Mouse (Mus musculus) kidney, embryonic 14.5 days (tissue): ENCODE measurements around the gene Il1f8. TPM values are rescaled to one million over a fixed set of nuclear protein-coding genes. Genes with fewer than 3 reads are reported as not detected.
A peak's percentile ranks its signal among the peaks of the same experiment; 100 is the strongest.
"Not testable (repeated sequence)": the region's sequence is repeated elsewhere in the genome, so short reads cannot be mapped to it uniquely, and the experiment has no call there.

Experiments
- ATAC-seq: fragments of 200-750 bp; cut with Nextera tagmentation; 2 replicates; pipeline ENCODE4 v1.8.0; 2017; ENCODE audit warnings: moderate number of reproducible peaks, mild to moderate bottlenecking, moderate TSS enrichment, moderate library complexity; ENCODE audit not compliant: low FRiP score, low TSS enrichment
- H3K27ac ChIP-seq: fragments of 300-500 bp; sonication (generic); 2 replicates; pipeline ENCODE4 v1.5.1; 2014; ENCODE audit warnings: low read depth, mild to moderate bottlenecking, low read length, moderate library complexity, mixed read lengths
- H3K27me3 ChIP-seq: fragments of 300-500 bp; sonication (generic); 2 replicates; pipeline ENCODE4 v1.6.1; 2014; ENCODE audit warnings: mild to moderate bottlenecking, low read length; ENCODE audit not compliant: control insufficient read depth, insufficient read depth
- H3K36me3 ChIP-seq: fragments of 300-500 bp; sonication (generic); 2 replicates; pipeline ENCODE4 v1.6.1; 2014; ENCODE audit warnings: low read length, mixed read lengths; ENCODE audit not compliant: control insufficient read depth, insufficient read depth
- H3K4me1 ChIP-seq: fragments of 300-500 bp; sonication (generic); 2 replicates; pipeline ENCODE4 v1.6.1; 2014; ENCODE audit warnings: low read length, mixed read lengths; ENCODE audit not compliant: control insufficient read depth, insufficient read depth
- H3K4me2 ChIP-seq: fragments of 300-500 bp; sonication (generic); replicated peaks from 2 replicates; pipeline ENCODE4 v1.6.1; 2014; ENCODE audit warnings: low read depth, mild to moderate bottlenecking, low read length
- H3K4me3 ChIP-seq: fragments of 300-500 bp; sonication (generic); 2 replicates; pipeline ENCODE4 v1.5.1; 2014; ENCODE audit warnings: mild to moderate bottlenecking, low read length
- H3K9ac ChIP-seq: fragments of 300-500 bp; sonication (generic); 2 replicates; pipeline ENCODE4 v1.6.1; 2014; ENCODE audit warnings: low read depth, mild to moderate bottlenecking, low read length, moderate library complexity
- H3K9me3 ChIP-seq: fragments of 300-500 bp; sonication (generic); 2 replicates; pipeline ENCODE4 v1.6.1; 2016; ENCODE audit warnings: low read length; ENCODE audit not compliant: control insufficient read depth
- WGBS: fragments of 180-500 bp; shearing (Covaris S2); extraction: QIAGEN DNeasy Blood & Tissue Kit; methylation state at CpG from one replicate; pipeline ENCODE4 v1.1.7; 2014; 5-methylcytosine and 5-hydroxymethylcytosine counted together
- polyA plus RNA-seq: library from polyadenylated mRNA; unstranded; fragments of >200 nt; fragmentation: Nextera tagmentation; extraction: Ambion mirVana; gene quantifications from 2 replicates; pipeline ENCODE4 v1.2.1, GENCODE M21; 2014

Il1f8 gene
- not detected in 2 replicates for polyA plus RNA-seq

- H3K4me1 ChIP-seq, result no peaks in the 10 kb centered on the region
- no peak for ATAC-seq
- no peaks in the 10 kb centered on the region for H3K36me3 ChIP-seq
- no peaks in the 10 kb centered on the region for H3K27me3 ChIP-seq
- no peak within 1 kb of the TSS for H3K4me2 ChIP-seq
- H3K9me3 ChIP-seq, result no peaks in the 10 kb centered on the region
- H3K9ac ChIP-seq, result no peak within 1 kb of the TSS
- WGBS, result 89% methylated on average over 2 of the region's 2 CpGs
- H3K27ac ChIP-seq, result no peak within 1 kb of the TSS
- no peak within 1 kb of the TSS for H3K4me3 ChIP-seq
These were observed at the start of gene Il1f8 for GRCm38 (mm10) chr2:24152861-24153260. Gene Il1f8 (plus strand): TSS chr2:24153161.

- no peak overlapping the region for H3K27ac ChIP-seq
- H3K4me3 ChIP-seq, result no peak overlapping the region
- no peaks in the 10 kb centered on the region for H3K27me3 ChIP-seq
- no peak overlapping the region for H3K4me2 ChIP-seq
- no peaks in the 10 kb centered on the region for H3K4me1 ChIP-seq
- ATAC-seq, result no peak
- 70% methylated on average over 4 of the region's 4 CpGs for WGBS
- H3K9ac ChIP-seq, result no peak overlapping the region
- H3K36me3 ChIP-seq, result no peaks in the 10 kb centered on the region
- H3K9me3 ChIP-seq, result no peaks in the 10 kb centered on the region
These were observed 49.2 kb upstream of the Il1f8 start for GRCm38 (mm10) chr2:24103619-24104289.

DNA sequence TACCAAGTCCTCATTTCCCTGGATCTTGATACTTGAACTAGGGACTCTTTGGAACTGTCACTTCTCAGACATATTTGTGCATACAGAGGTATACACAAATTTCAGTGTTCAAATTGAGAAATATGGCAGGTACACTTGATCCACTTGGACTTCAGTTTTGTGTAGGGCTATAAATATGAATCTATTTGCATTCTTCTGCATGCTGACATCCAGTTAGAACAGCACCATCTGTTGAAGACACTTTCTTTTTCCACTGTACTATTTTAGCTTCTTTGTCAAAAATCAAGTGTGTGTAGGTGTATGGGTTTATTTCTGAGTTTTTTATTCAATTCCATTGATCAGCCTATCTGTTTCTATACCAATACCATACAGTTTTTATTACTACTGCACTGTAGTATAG, 43.9 kb upstream of the Il1f8 start:
- Histone ChIP-seq H3K27me3 (no peaks in the 10 kb centered on the region), H3K9me3 (no peaks in the 10 kb centered on the region), H3K36me3 (no peaks in the 10 kb centered on the region), H3K4me1 (no peaks in the 10 kb centered on the region), H3K27ac (no peak overlapping the region), H3K4me2 (no peak overlapping the region), H3K9ac (no peak overlapping the region), H3K4me3 (no peak overlapping the region)
- ATAC-seq, result no peak

DNA sequence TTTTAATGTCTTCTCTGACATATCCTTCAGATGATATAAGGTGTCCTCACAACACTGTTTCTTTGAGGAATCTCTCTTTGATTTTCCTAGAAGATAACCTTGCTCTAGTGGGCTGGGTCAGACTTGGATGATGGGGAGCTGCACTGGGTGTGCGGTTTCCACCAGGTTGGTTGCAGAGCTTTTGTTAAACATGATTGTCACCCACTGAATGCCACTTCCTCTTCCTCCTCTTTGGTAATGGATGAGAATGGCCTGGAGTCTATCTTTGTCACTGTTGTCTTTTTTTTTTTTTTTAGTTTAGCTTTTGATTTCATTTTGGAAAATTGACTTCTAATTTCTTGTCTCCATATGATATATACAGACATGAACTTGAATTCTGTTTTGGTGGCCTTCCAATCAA, 18.6 kb upstream of the Il1f8 start:
- H3K9me3 ChIP-seq, result no peaks in the 10 kb centered on the region
- no peak overlapping the region for H3K9ac ChIP-seq
- no peak overlapping the region for H3K4me2 ChIP-seq
- no peak overlapping the region for H3K27ac ChIP-seq
- no peak for ATAC-seq
- H3K27me3 ChIP-seq, result no peaks in the 10 kb centered on the region
- no peak overlapping the region for H3K4me3 ChIP-seq
- 93% methylated on average over 1 of the region's 1 CpGs for WGBS
- no peaks in the 10 kb centered on the region for H3K4me1 ChIP-seq
- H3K36me3 ChIP-seq, result no peaks in the 10 kb centered on the region

DNA sequence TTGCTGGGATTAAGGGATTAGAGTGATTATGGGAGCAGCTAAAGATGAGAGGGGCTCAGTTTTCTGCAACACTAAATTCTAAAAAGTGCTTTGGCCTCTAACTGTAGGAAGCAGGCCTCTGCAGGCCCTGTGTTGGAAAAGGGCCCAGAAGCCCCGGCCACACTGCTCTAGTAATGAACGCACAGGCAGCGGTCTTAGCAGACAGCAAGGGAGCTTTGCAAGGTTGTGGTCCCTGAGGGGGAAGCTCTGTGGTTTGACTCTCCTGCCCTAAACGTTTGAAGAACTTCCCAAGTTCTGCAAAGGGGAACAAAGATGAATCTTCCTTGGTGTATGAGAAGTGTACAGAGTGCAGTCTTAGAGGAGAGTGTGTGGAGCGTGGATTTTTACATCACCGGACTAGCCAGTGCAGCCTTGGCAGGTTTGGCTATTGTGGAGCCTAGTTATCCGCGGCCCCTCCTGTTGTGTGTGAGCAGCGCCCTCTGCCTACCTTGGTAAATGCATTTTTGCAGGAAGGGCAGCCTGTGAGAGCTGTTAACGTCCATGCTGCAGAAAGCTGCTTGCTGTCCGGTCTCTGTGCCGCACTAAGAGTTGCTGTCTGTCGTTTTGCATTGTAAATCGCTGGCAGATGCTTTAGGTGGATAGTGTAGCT, 28.8 kb downstream of the Il1f8 start:
- peak overlapping the region; percentile 37; the same call in 1 of the 2 replicates for H3K4me2 ChIP-seq
- H3K27ac ChIP-seq, H3K4me1 ChIP-seq, H3K9me3 ChIP-seq, H3K9ac ChIP-seq, H3K4me3 ChIP-seq, H3K27me3 ChIP-seq, H3K36me3 ChIP-seq: not testable (repeated sequence)
- peak; percentile 90; the same call in 1 of the 2 replicates for ATAC-seq
- WGBS, result 22% methylated on average over 14 of the region's 14 CpGs

DNA sequence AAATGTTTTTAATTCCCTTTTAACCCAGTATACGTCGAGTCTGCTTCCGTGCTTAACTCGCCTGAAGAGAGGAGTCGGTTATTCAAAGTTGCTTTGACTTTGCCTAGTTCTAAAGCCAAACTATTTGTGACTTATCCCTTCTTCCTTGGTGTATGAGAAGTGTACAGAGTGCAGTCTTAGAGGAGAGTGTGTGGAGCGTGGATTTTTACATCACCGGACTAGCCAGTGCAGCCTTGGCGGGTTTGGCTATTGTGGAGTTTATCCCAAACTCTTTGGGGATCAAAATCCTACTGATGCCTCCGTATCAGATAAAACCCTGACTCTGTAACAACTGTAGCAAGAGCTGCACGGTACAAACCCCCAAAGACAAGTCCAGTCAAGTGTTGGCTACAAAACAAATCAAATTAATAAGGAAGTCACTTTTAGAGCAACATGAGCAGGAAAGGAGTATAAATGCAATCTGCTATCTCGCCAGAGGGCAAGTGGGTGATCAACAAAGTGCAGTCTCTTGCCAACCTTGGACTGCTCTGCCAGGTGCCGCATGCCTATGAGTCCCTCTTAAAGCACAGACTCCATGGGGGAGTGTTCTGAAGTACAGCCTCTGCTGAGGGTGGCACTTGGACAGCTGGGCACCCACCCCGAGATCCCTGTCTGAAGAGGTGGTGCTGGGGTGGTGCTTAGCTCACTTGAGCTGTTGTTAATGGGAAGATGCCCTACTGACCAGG, 29.6 kb downstream of the Il1f8 start:
- H3K27ac ChIP-seq, H3K4me3 ChIP-seq, H3K9me3 ChIP-seq, H3K4me1 ChIP-seq, H3K9ac ChIP-seq, H3K36me3 ChIP-seq, H3K27me3 ChIP-seq, ATAC-seq: not testable (repeated sequence)
- peak overlapping the region; percentile 37; the same call in 1 of the 2 replicates for H3K4me2 ChIP-seq
- WGBS, result 62% methylated on average over 13 of the region's 13 CpGs

DNA sequence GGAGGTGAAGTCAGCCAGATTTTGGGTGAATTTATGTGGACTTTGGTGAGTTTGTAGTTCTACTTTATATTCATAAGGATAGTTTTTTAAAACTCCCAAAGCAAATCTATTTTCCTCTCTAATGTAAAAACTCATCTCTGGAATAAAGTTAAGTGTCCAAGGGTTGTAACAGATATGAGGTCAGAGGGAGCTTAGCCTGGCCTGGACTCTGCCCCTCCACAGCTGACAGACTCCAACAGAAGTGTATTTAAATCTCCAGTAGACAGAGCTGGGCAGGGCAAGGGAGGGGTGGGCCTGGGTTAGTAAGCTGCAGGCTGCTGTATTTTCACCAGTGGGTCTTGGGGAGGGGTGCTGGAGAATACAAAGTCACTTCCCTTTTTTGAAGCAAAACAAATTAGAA, 31.1 kb downstream of the Il1f8 start:
- H3K9me3 ChIP-seq, H3K9ac ChIP-seq, ATAC-seq: not testable (repeated sequence)

GRCm38 (mm10) chr2:24186176-24186575, 33.2 kb downstream of the Il1f8 start, which contains the start of gene Il1f9:
Gene Il1f9 (plus strand): TSS chr2:24186476.
- no peak within 1 kb of the TSS for H3K9ac ChIP-seq
- ATAC-seq, result no peak
- H3K27ac ChIP-seq, result no peak within 1 kb of the TSS
- no peaks in the 10 kb centered on the region for H3K9me3 ChIP-seq
- H3K4me2 ChIP-seq, result no peak within 1 kb of the TSS
- no peak within 1 kb of the TSS for H3K4me3 ChIP-seq
- H3K4me1 ChIP-seq, result no peaks in the 10 kb centered on the region
- H3K36me3 ChIP-seq, result no peaks in the 10 kb centered on the region
- 88% methylated on average over 1 of the region's 1 CpGs for WGBS
- H3K27me3 ChIP-seq, result no peaks in the 10 kb centered on the region

More for the DNA sequence above, 31.1 kb downstream of the Il1f8 start:
- not testable (repeated sequence) for H3K27ac ChIP-seq, H3K4me3 ChIP-seq, H3K4me2 ChIP-seq, H3K36me3 ChIP-seq, H3K27me3 ChIP-seq, H3K4me1 ChIP-seq

- no peak for ATAC-seq
- no peaks in the 10 kb centered on the region for H3K36me3 ChIP-seq
- no peaks in the 10 kb centered on the region for H3K27me3 ChIP-seq
- no peak overlapping the region for H3K4me3 ChIP-seq
- no peaks in the 10 kb centered on the region for H3K4me1 ChIP-seq
- no peak overlapping the region for H3K27ac ChIP-seq
- 68% methylated on average over 6 of the region's 6 CpGs for WGBS
- H3K9ac ChIP-seq, result no peak overlapping the region
- no peak overlapping the region for H3K4me2 ChIP-seq
- no peaks in the 10 kb centered on the region for H3K9me3 ChIP-seq
These were observed 34.6 kb downstream of the Il1f8 start for GRCm38 (mm10) chr2:24187585-24187984.
